Mouse (Mus musculus): ENCODE measurements around the gene Irx2.

Irx2 gene

GRCm38 (mm10) chr13:72628462-72628916 is at the start of gene Irx2:
Irx2 (plus strand) TSS chr13:72628820.
- no peak for DNase-seq (ENCODE audit: low read depth, low spot score)

GRCm38 (mm10) chr13:72581276-72581675 is 47.3 kb upstream of the Irx2 start:
- no peak for DNase-seq (ENCODE audit: low read depth, low spot score)

GRCm38 (mm10) chr13:72592526-72592925 is 36.1 kb upstream of the Irx2 start:
- no peak for DNase-seq (ENCODE audit: low read depth, low spot score)

GRCm38 (mm10) chr13:72593310-72593709 is 35.3 kb upstream of the Irx2 start:
- DNase-seq (ENCODE audit: low read depth, low spot score) = no peak

- DNase-seq (ENCODE audit: low read depth, low spot score) = no peak
These were observed 34.9 kb upstream of the Irx2 start for GRCm38 (mm10) chr13:72593710-72594111.

GRCm38 (mm10) chr13:72599254-72599653 is 29.4 kb upstream of the Irx2 start:
- DNase-seq (ENCODE audit: low read depth, low spot score) = no peak

GRCm38 (mm10) chr13:72608706-72609105 is 19.9 kb upstream of the Irx2 start:
- no peak for DNase-seq (ENCODE audit: low read depth, low spot score)

- no peak for DNase-seq (ENCODE audit: low read depth, low spot score)
These were observed 18.3 kb upstream of the Irx2 start for GRCm38 (mm10) chr13:72610277-72610676.

- no peak for DNase-seq (ENCODE audit: low read depth, low spot score)
These were observed 4.4 kb upstream of the Irx2 start for GRCm38 (mm10) chr13:72623926-72624846.

- DNase-seq (ENCODE audit: low read depth, low spot score) = no peak
These were observed 3.8 kb upstream of the Irx2 start for GRCm38 (mm10) chr13:72624847-72625170.

GRCm38 (mm10) chr13:72625236-72625950 is 3.2 kb upstream of the Irx2 start:
- DNase-seq (ENCODE audit: low read depth, low spot score) = no peak

GRCm38 (mm10) chr13:72627391-72628321 is 964 bp upstream of the Irx2 start:
- no peak for DNase-seq (ENCODE audit: low read depth, low spot score)

GRCm38 (mm10) chr13:72628935-72629631 is 463 bp downstream of the Irx2 start:
- DNase-seq (ENCODE audit: low read depth, low spot score) = no peak

- no peak for DNase-seq (ENCODE audit: low read depth, low spot score)
These were observed 1.2 kb downstream of the Irx2 start for GRCm38 (mm10) chr13:72629806-72630205.

GRCm38 (mm10) chr13:72630501-72631372 is 2.1 kb downstream of the Irx2 start:
- DNase-seq (ENCODE audit: low read depth, low spot score) = no peak

GRCm38 (mm10) chr13:72631373-72632021 is 2.9 kb downstream of the Irx2 start:
- no peak for DNase-seq (ENCODE audit: low read depth, low spot score)

- DNase-seq (ENCODE audit: low read depth, low spot score) = no peak
These were observed 3.7 kb downstream of the Irx2 start for GRCm38 (mm10) chr13:72632361-72632760.

GRCm38 (mm10) chr13:72633097-72633496 is 4.5 kb downstream of the Irx2 start:
- DNase-seq (ENCODE audit: low read depth, low spot score) = no peak

- DNase-seq (ENCODE audit: low read depth, low spot score) = no peak
These were observed 6.2 kb downstream of the Irx2 start for GRCm38 (mm10) chr13:72634752-72635315.
